Mouse (Mus musculus): ENCODE data around the gene Rabl6. TPM values are rescaled to one million over a fixed set of nuclear protein-coding genes. Genes with fewer than 3 reads are reported as not detected.

Gene Rabl6
- polyA plus RNA-seq, 1 experiment from 2014 or later: 68.3 TPM

- peaks cover 27% of the 10 kb centered on the region for H3K36me3 ChIP-seq (ENCODE audit: control insufficient read depth, insufficient read depth, low read length)
- no peak overlapping the region for H3K9ac ChIP-seq (ENCODE audit: low read depth, low read length)
- H3K27ac ChIP-seq (ENCODE audit: low read length): no peak overlapping the region
- 95% methylated on average over 5 of the region's 5 CpGs for WGBS
- H3K27me3 ChIP-seq (ENCODE audit: control insufficient read depth, insufficient read depth, low read depth, low read length): no peaks in the 10 kb centered on the region
- ATAC-seq: no peak
- H3K4me1 ChIP-seq (ENCODE audit: control insufficient read depth, insufficient read depth, low read length): peaks cover 14% of the 10 kb centered on the region
- H3K4me3 ChIP-seq (ENCODE audit: low read depth, low read length): no peak overlapping the region
- H3K4me2 ChIP-seq (ENCODE audit: low read length): no peak overlapping the region
- H3K9me3 ChIP-seq (replicated peaks; ENCODE audit: control insufficient read depth, low read length, poor library complexity, severe bottlenecking): no peaks in the 10 kb centered on the region
These were observed 5.8 kb downstream of the Rabl6 start for GRCm38 (mm10) chr2:25602526-25602925.

- H3K4me1 ChIP-seq (ENCODE audit: control insufficient read depth, insufficient read depth, low read length): no peaks in the 10 kb centered on the region
- ATAC-seq: no peak
- H3K9ac ChIP-seq (ENCODE audit: low read depth, low read length): no peak overlapping the region
- no peak overlapping the region for H3K4me3 ChIP-seq (ENCODE audit: low read depth, low read length)
- H3K9me3 ChIP-seq (replicated peaks; ENCODE audit: control insufficient read depth, low read length, poor library complexity, severe bottlenecking): no peaks in the 10 kb centered on the region
- WGBS: 94% methylated on average over 2 of the region's 2 CpGs
- no peak overlapping the region for H3K4me2 ChIP-seq (ENCODE audit: low read length)
- no peaks in the 10 kb centered on the region for H3K27me3 ChIP-seq (ENCODE audit: control insufficient read depth, insufficient read depth, low read depth, low read length)
- no peak overlapping the region for H3K27ac ChIP-seq (ENCODE audit: low read length)
- peaks cover 47% of the 10 kb centered on the region for H3K36me3 ChIP-seq (ENCODE audit: control insufficient read depth, insufficient read depth, low read length)
These were observed 8.3 kb downstream of the Rabl6 start for GRCm38 (mm10) chr2:25600037-25600436.

GRCm38 (mm10) chr2:25598749-25599148 is 9.6 kb downstream of the Rabl6 start:
- Histone ChIP-seq H3K4me1 (ENCODE audit: control insufficient read depth, insufficient read depth, low read length) (no peaks in the 10 kb centered on the region), H3K4me2 (ENCODE audit: low read length) (no peak overlapping the region), H3K36me3 (ENCODE audit: control insufficient read depth, insufficient read depth, low read length) (peaks cover 52% of the 10 kb centered on the region), H3K9me3 (replicated peaks; ENCODE audit: control insufficient read depth, low read length, poor library complexity, severe bottlenecking) (no peaks in the 10 kb centered on the region), H3K27me3 (ENCODE audit: control insufficient read depth, insufficient read depth, low read depth, low read length) (no peaks in the 10 kb centered on the region), H3K4me3 (ENCODE audit: low read depth, low read length) (no peak overlapping the region), H3K27ac (ENCODE audit: low read length) (no peak overlapping the region), H3K9ac (ENCODE audit: low read depth, low read length) (no peak overlapping the region)
- ATAC-seq: no peak
- 100% methylated on average over 1 of the region's 1 CpGs for WGBS

GRCm38 (mm10) chr2:25596765-25597510 is 11.4 kb downstream of the Rabl6 start:
- Histone ChIP-seq H3K9ac (ENCODE audit: low read depth, low read length) (no peak overlapping the region), H3K4me2 (ENCODE audit: low read length) (no peak overlapping the region), H3K36me3 (ENCODE audit: control insufficient read depth, insufficient read depth, low read length) (peaks cover 69% of the 10 kb centered on the region), H3K27me3 (ENCODE audit: control insufficient read depth, insufficient read depth, low read depth, low read length) (no peaks in the 10 kb centered on the region), H3K27ac (ENCODE audit: low read length) (no peak overlapping the region), H3K4me3 (ENCODE audit: low read depth, low read length) (no peak overlapping the region), H3K9me3 (replicated peaks; ENCODE audit: control insufficient read depth, low read length, poor library complexity, severe bottlenecking) (no peaks in the 10 kb centered on the region), H3K4me1 (ENCODE audit: control insufficient read depth, insufficient read depth, low read length) (no peaks in the 10 kb centered on the region)
- WGBS: 97% methylated on average over 5 of the region's 5 CpGs
- no peak for ATAC-seq

- Histone ChIP-seq H3K27ac (ENCODE audit: low read length) (no peak overlapping the region), H3K4me1 (ENCODE audit: control insufficient read depth, insufficient read depth, low read length) (no peaks in the 10 kb centered on the region), H3K9ac (ENCODE audit: low read depth, low read length) (no peak overlapping the region), H3K9me3 (replicated peaks; ENCODE audit: control insufficient read depth, low read length, poor library complexity, severe bottlenecking) (no peaks in the 10 kb centered on the region), H3K4me2 (ENCODE audit: low read length) (no peak overlapping the region), H3K4me3 (ENCODE audit: low read depth, low read length) (no peak overlapping the region), H3K36me3 (ENCODE audit: control insufficient read depth, insufficient read depth, low read length) (peaks cover 46% of the 10 kb centered on the region), H3K27me3 (ENCODE audit: control insufficient read depth, insufficient read depth, low read depth, low read length) (no peaks in the 10 kb centered on the region)
- WGBS: 83% methylated on average over 2 of the region's 2 CpGs
- ATAC-seq: no peak
These were observed 16.5 kb downstream of the Rabl6 start for GRCm38 (mm10) chr2:25591863-25592262.

GRCm38 (mm10) chr2:25588227-25588907 is 20.0 kb downstream of the Rabl6 start:
- Histone ChIP-seq H3K4me3 (ENCODE audit: low read depth, low read length) (no peak overlapping the region), H3K27me3 (ENCODE audit: control insufficient read depth, insufficient read depth, low read depth, low read length) (no peaks in the 10 kb centered on the region), H3K4me1 (ENCODE audit: control insufficient read depth, insufficient read depth, low read length) (no peaks in the 10 kb centered on the region), H3K9me3 (replicated peaks; ENCODE audit: control insufficient read depth, low read length, poor library complexity, severe bottlenecking) (no peaks in the 10 kb centered on the region), H3K36me3 (ENCODE audit: control insufficient read depth, insufficient read depth, low read length) (peaks cover 39% of the 10 kb centered on the region), H3K4me2 (ENCODE audit: low read length) (no peak overlapping the region), H3K9ac (ENCODE audit: low read depth, low read length) (no peak overlapping the region), H3K27ac (ENCODE audit: low read length) (no peak overlapping the region)
- 95% methylated on average over 8 of the region's 8 CpGs for WGBS
- no peak for ATAC-seq

- 93% methylated on average over 8 of the region's 8 CpGs for WGBS
- Histone ChIP-seq H3K9ac (ENCODE audit: low read depth, low read length) (no peak overlapping the region), H3K9me3 (replicated peaks; ENCODE audit: control insufficient read depth, low read length, poor library complexity, severe bottlenecking) (no peaks in the 10 kb centered on the region), H3K27ac (ENCODE audit: low read length) (no peak overlapping the region), H3K4me1 (ENCODE audit: control insufficient read depth, insufficient read depth, low read length) (peaks cover 6% of the 10 kb centered on the region), H3K4me3 (ENCODE audit: low read depth, low read length) (no peak overlapping the region), H3K4me2 (ENCODE audit: low read length) (no peak overlapping the region), H3K36me3 (ENCODE audit: control insufficient read depth, insufficient read depth, low read length) (peaks cover 29% of the 10 kb centered on the region), H3K27me3 (ENCODE audit: control insufficient read depth, insufficient read depth, low read depth, low read length) (no peaks in the 10 kb centered on the region)
- ATAC-seq: no peak
These were observed 21.0 kb downstream of the Rabl6 start for GRCm38 (mm10) chr2:25587290-25587689.

- 83% methylated on average over 3 of the region's 3 CpGs for WGBS
- no peak for ATAC-seq
- H3K9me3 ChIP-seq (replicated peaks; ENCODE audit: control insufficient read depth, low read length, poor library complexity, severe bottlenecking): no peaks in the 10 kb centered on the region
- no peak overlapping the region for H3K27ac ChIP-seq (ENCODE audit: low read length)
- H3K4me3 ChIP-seq (ENCODE audit: low read depth, low read length): no peak overlapping the region
- peaks cover 18% of the 10 kb centered on the region for H3K4me1 ChIP-seq (ENCODE audit: control insufficient read depth, insufficient read depth, low read length)
- H3K27me3 ChIP-seq (ENCODE audit: control insufficient read depth, insufficient read depth, low read depth, low read length): peaks cover 1% of the 10 kb centered on the region
- H3K36me3 ChIP-seq (ENCODE audit: control insufficient read depth, insufficient read depth, low read length): peaks cover 16% of the 10 kb centered on the region; the same call in 1 of the 2 replicates
- no peak overlapping the region for H3K4me2 ChIP-seq (ENCODE audit: low read length)
- H3K9ac ChIP-seq (ENCODE audit: low read depth, low read length): no peak overlapping the region
These were observed 22.7 kb downstream of the Rabl6 start for GRCm38 (mm10) chr2:25585601-25586000.

GRCm38 (mm10) chr2:25584856-25585255 is 23.5 kb downstream of the Rabl6 start:
- H3K27me3 ChIP-seq (ENCODE audit: control insufficient read depth, insufficient read depth, low read depth, low read length): peaks cover 9% of the 10 kb centered on the region
- no peak overlapping the region for H3K27ac ChIP-seq (ENCODE audit: low read length)
- H3K9me3 ChIP-seq (replicated peaks; ENCODE audit: control insufficient read depth, low read length, poor library complexity, severe bottlenecking): no peaks in the 10 kb centered on the region
- H3K9ac ChIP-seq (ENCODE audit: low read depth, low read length): no peak overlapping the region
- H3K36me3 ChIP-seq (ENCODE audit: control insufficient read depth, insufficient read depth, low read length): peaks cover 16% of the 10 kb centered on the region; the same call in 1 of the 2 replicates
- 83% methylated on average over 4 of the region's 4 CpGs for WGBS
- no peak overlapping the region for H3K4me2 ChIP-seq (ENCODE audit: low read length)
- H3K4me1 ChIP-seq (ENCODE audit: control insufficient read depth, insufficient read depth, low read length): peaks cover 25% of the 10 kb centered on the region
- no peak overlapping the region for H3K4me3 ChIP-seq (ENCODE audit: low read depth, low read length)
- ATAC-seq: no peak
